Mouse (Mus musculus) liver, adult 2 months (tissue): ENCODE data around the gene Alox5. TPM values are rescaled to one million over a fixed set of nuclear protein-coding genes. Genes with fewer than 3 reads are reported as not detected.

Experiments
- DNase-seq: peaks from one replicate; pipeline ENCODE4 v3.0.0-alpha.2; 2011; ENCODE audit warnings: low read depth, low spot score; ENCODE audit errors: extremely low read depth
- H3K27ac ChIP-seq: fragments of 200-500 bp; replicated peaks from 2 replicates; pipeline ENCODE4 v1.5.1; 2012; ENCODE audit warnings: low read depth, mild to moderate bottlenecking, control low read depth, inconsistent platforms, low read length; ENCODE audit not compliant: insufficient read depth
- H3K27me3 ChIP-seq: fragments of 200-500 bp; 2 replicates; pipeline ENCODE4 v1.6.1; 2012; ENCODE audit warnings: mild to moderate bottlenecking, moderate library complexity, low read length, inconsistent platforms; ENCODE audit not compliant: control insufficient read depth, insufficient read depth
- H3K36me3 ChIP-seq: fragments of 200-500 bp; 2 replicates; pipeline ENCODE4 v1.6.1; 2012; ENCODE audit warnings: low read length, inconsistent platforms; ENCODE audit not compliant: control insufficient read depth, insufficient read depth
- H3K4me1 ChIP-seq: fragments of 200-500 bp; 2 replicates; pipeline ENCODE4 v1.6.1; 2011; ENCODE audit warnings: low read length; ENCODE audit not compliant: control insufficient read depth, insufficient read depth
- H3K4me3 ChIP-seq: fragments of 200-500 bp; 2 replicates; pipeline ENCODE4 v1.5.1; 2011; ENCODE audit warnings: low read depth, mild to moderate bottlenecking, control low read depth, low read length, moderate library complexity; ENCODE audit not compliant: insufficient read depth
- H3K79me2 ChIP-seq: fragments of 200-500 bp; 2 replicates; pipeline ENCODE4 v1.6.1; 2012; ENCODE audit warnings: inconsistent platforms, mild to moderate bottlenecking, low read length, moderate library complexity; ENCODE audit not compliant: control insufficient read depth, insufficient read depth
- H3K9ac ChIP-seq: fragments of 200-500 bp; 2 replicates; pipeline ENCODE4 v1.6.1; 2012; ENCODE audit warnings: low read depth, mild to moderate bottlenecking, control low read depth, inconsistent platforms, low read length
- CTCF ChIP-seq: fragments of 200-500 bp; IDR thresholded peaks from 2 replicates; pipeline ENCODE4 v1.5.1; 2011; ENCODE audit warnings: low read depth, low read length, control low read depth
- POLR2A ChIP-seq: fragments of 200-500 bp; IDR thresholded peaks from 2 replicates; pipeline ENCODE4 v1.6.1; 2011; ENCODE audit warnings: low read length, control low read depth; ENCODE audit not compliant: insufficient read depth; ENCODE audit errors: extremely low read depth
- WGBS: fragments of 180-500 bp; shearing (Covaris S2); methylation state at CpG from one replicate; pipeline ENCODE4 v1.1.7; 2018; 5-methylcytosine and 5-hydroxymethylcytosine counted together
- polyA plus RNA-seq: library from polyadenylated mRNA; depleted of rRNA; stranded (reverse); fragments of >200 nt; gene quantifications from 2 replicates; pipeline ENCODE4 v1.2.3, GENCODE M21; 2012
- total RNA-seq: library from RNA; depleted of rRNA; stranded (reverse); fragments of >200 nt; gene quantifications from 2 replicates; pipeline ENCODE4 v1.2.3, GENCODE M21; 2014

Alox5 gene
- total and polyA plus RNA-seq, 2 experiments = 0.07 to 0.09 TPM

DNA sequence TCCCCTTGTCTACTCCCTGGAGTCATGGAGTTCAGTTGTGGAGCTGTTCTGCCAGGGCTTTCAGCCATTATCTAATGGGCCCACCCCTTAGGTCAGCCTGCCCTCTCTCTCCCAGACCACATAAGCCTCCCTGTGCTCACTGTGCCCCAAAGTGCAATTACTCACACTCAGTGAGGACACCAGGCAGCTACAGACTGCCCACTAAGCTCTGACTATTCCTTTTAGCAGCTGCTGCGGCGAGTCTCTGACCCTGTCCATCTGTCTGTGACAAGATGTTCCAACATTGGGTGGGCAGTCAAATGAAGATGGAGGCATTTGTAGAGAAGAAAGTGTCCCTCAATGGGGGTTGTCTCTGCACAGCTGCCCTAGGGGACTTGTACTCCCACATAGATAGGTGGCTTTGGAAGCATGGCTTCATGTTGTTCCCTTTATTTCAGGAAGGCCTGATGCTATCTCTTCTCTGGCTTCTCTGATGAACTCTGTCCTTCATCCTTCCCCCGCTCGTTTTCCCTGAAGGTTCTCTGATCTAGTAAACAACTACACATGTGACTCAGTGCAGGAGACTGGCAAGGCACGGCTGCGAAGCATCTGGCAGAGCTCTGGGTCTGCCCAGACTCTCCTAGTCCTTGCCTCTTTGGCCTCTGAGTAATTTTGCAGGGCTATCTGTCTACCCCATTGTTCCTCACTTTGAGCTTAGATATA lies 52.9 kb downstream of the Alox5 start:
- Histone ChIP-seq H3K9ac (no peak overlapping the region), H3K27me3 (no peaks in the 10 kb centered on the region), H3K36me3 (peaks cover 19% of the 10 kb centered on the region; the same call in 1 of the 2 replicates), H3K4me3 (no peak overlapping the region), H3K79me2 (no peaks in the 10 kb centered on the region), H3K4me1 (no peaks in the 10 kb centered on the region), H3K27ac (no peak overlapping the region)
- DNase-seq = no peak
- TF ChIP-seq POLR2A = no peak
- TF ChIP-seq CTCF = no peak
- 76% methylated on average over 6 of the region's 6 CpGs for WGBS

DNA sequence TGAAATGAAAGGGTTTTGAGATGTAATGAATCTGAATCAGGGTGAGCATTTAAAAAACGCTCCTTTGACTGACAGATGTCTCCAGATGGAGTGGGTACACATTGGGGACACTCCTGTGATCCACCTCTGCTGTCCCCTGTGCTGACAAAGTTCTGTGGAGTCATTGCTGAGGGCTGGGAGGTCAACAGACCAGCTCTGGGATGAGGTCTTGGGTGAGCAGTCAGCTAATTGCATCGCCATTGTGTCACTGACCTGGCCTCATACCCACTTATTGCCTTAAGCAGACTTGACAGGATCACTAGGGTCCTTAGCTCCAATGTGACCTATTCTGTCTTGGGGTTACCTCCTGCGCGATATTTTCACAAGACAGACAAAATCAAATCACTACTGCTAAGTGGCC lies 53.8 kb downstream of the Alox5 start:
- Histone ChIP-seq H3K4me1 (no peaks in the 10 kb centered on the region), H3K27ac (no peak overlapping the region), H3K4me3 (no peak overlapping the region), H3K9ac (no peak overlapping the region), H3K36me3 (peaks cover 20% of the 10 kb centered on the region; the same call in 1 of the 2 replicates), H3K79me2 (no peaks in the 10 kb centered on the region), H3K27me3 (no peaks in the 10 kb centered on the region)
- 96% methylated on average over 4 of the region's 4 CpGs for WGBS
- no peak for DNase-seq
- TF ChIP-seq POLR2A (no peak), CTCF (no peak)

- Histone ChIP-seq H3K4me3 (no peak overlapping the region), H3K9ac (no peak overlapping the region), H3K27me3 (no peaks in the 10 kb centered on the region), H3K36me3 (peaks cover 22% of the 10 kb centered on the region; the same call in 1 of the 2 replicates), H3K4me1 (no peaks in the 10 kb centered on the region), H3K79me2 (no peaks in the 10 kb centered on the region), H3K27ac (no peak overlapping the region)
- WGBS = 92% methylated on average over 5 of the region's 5 CpGs
- DNase-seq = no peak
- TF ChIP-seq CTCF (no peak), POLR2A (no peak)
Measured at GRCm38 (mm10) chr6:116406680-116407079, 54.3 kb downstream of the Alox5 start.

- H3K79me2 ChIP-seq = no peaks in the 10 kb centered on the region
- WGBS = 79% methylated on average over 2 of the region's 2 CpGs
- H3K27me3 ChIP-seq = no peaks in the 10 kb centered on the region
- H3K4me3 ChIP-seq = no peak overlapping the region
- no peak for DNase-seq
- TF ChIP-seq CTCF (no peak), POLR2A (no peak)
- H3K9ac ChIP-seq = no peak overlapping the region
- peaks cover 23% of the 10 kb centered on the region; the same call in 1 of the 2 replicates for H3K36me3 ChIP-seq
- no peaks in the 10 kb centered on the region for H3K4me1 ChIP-seq
- no peak overlapping the region for H3K27ac ChIP-seq
Measured at GRCm38 (mm10) chr6:116406152-116406551, 54.8 kb downstream of the Alox5 start.

GRCm38 (mm10) chr6:116405715-116406114 lies 55.3 kb downstream of the Alox5 start:
- 88% methylated on average over 5 of the region's 5 CpGs for WGBS
- H3K4me1 ChIP-seq = no peaks in the 10 kb centered on the region
- no peak for DNase-seq
- no peaks in the 10 kb centered on the region for H3K27me3 ChIP-seq
- peaks cover 26% of the 10 kb centered on the region; the same call in 1 of the 2 replicates for H3K36me3 ChIP-seq
- no peak overlapping the region for H3K27ac ChIP-seq
- no peak for TF ChIP-seq CTCF
- no peak for TF ChIP-seq POLR2A
- no peak overlapping the region for H3K4me3 ChIP-seq
- no peak overlapping the region for H3K9ac ChIP-seq
- no peaks in the 10 kb centered on the region for H3K79me2 ChIP-seq

DNA sequence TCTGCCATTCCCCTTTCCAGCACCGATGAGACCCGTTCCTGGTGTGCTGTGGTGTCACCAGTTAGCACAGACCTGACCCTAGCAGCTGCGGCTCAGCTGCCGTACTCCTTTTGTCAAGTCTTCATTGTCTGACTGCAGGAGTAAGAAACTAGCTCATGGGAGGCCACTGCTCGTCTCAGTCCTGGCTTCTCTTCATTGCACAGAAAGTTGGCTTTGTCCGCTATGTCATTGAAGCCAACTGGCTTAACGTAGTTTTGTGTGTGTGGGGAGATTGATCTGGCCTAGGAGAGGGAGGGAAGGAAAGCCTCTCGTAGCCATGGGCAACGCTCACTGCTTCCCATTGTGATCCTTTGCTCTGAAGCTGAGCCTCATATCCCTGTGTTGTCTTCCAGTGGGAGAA lies 55.7 kb downstream of the Alox5 start:
- Histone ChIP-seq H3K79me2 (no peaks in the 10 kb centered on the region), H3K4me1 (no peaks in the 10 kb centered on the region), H3K4me3 (no peak overlapping the region), H3K36me3 (peaks cover 22% of the 10 kb centered on the region; the same call in 1 of the 2 replicates), H3K27me3 (no peaks in the 10 kb centered on the region), H3K9ac (no peak overlapping the region), H3K27ac (no peak overlapping the region)
- 94% methylated on average over 9 of the region's 9 CpGs for WGBS
- DNase-seq = no peak
- TF ChIP-seq POLR2A (no peak), CTCF (no peak)
